Mouse (Mus musculus) liver, postnatal 0 days (tissue): ENCODE results near the gene Gm43951.

Source experiments
- CTCF ChIP-seq: sonication (generic); IDR thresholded peaks from 2 replicates; pipeline ENCODE4 v1.5.1; 2016; ENCODE audit warnings: antibody characterized with exemption, low read depth
- EP300 ChIP-seq: IDR thresholded peaks from 2 replicates; pipeline ENCODE4 v1.6.1; 2016; ENCODE audit warnings: antibody characterized with exemption, low read depth, mild to moderate bottlenecking

GRCm38 (mm10) chr11:72190857-72191256, 15.8 kb downstream of the Gm43951 start:
- no peak for TF ChIP-seq EP300
- TF ChIP-seq CTCF, result no peak
